Mouse (Mus musculus) cerebellum, postnatal 25 days (tissue): ENCODE data around the gene Sox1.

Experiments used
- DNase-seq, 2 experiments: peaks; one replicate each; pipeline ENCODE4 v3.0.0; 2021; ENCODE audit warnings: mixed read lengths in 2 of 2

The Sox1 gene

GRCm38 (mm10) chr8:12427346-12427745 is 32.3 kb downstream of the Sox1 start:
- no peak for DNase-seq

GRCm38 (mm10) chr8:12427886-12428799 is 33.0 kb downstream of the Sox1 start:
- DNase-seq: no peak

DNA sequence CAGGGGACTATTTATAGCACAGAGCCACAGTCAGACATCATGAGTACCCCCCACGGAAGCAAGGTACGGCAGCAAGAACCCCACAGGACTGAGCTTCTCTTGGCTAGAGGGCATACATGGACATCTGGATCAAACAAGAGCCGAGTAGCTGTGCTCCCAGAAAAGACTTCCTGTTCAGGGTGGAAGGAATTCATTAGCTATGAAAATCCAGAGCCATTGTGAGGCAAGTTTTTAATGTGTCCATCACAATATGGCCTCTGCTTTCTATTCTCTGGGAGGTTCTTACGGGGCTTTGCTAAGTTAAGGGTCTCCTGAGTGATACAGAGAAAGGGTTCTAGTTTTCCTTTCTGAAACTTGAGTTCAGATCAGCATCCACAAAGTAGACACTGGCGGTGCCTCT is 33.8 kb downstream of the Sox1 start:
- DNase-seq: no peak

DNA sequence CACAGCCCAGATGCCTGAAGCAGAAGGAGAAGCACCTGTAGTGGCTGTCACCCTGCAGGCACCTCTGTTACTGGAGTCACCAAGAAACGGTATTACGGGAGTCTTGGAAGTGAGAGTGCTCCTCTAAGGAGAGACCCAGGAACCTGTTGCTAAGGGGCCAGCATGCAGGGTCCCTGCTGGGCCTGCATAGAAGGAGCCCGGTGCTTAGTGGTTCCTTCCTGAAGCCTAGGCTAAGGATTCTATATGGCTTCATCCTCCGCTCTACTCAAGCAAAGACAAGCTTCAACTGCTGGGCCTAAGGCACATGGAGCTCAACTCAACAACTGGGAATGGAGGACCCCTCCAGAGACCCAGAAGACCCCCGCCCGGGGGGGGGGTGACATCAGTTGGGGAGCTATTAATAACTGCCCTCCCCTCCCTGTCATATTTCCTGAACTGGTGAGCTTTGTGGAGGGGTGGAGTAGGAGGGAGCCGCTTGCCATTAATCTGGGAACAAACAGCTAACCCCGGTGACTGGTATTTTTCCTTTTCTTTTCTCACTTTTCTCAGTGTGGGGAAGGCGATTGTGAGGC is 34.6 kb downstream of the Sox1 start:
- DNase-seq: no peak

DNA sequence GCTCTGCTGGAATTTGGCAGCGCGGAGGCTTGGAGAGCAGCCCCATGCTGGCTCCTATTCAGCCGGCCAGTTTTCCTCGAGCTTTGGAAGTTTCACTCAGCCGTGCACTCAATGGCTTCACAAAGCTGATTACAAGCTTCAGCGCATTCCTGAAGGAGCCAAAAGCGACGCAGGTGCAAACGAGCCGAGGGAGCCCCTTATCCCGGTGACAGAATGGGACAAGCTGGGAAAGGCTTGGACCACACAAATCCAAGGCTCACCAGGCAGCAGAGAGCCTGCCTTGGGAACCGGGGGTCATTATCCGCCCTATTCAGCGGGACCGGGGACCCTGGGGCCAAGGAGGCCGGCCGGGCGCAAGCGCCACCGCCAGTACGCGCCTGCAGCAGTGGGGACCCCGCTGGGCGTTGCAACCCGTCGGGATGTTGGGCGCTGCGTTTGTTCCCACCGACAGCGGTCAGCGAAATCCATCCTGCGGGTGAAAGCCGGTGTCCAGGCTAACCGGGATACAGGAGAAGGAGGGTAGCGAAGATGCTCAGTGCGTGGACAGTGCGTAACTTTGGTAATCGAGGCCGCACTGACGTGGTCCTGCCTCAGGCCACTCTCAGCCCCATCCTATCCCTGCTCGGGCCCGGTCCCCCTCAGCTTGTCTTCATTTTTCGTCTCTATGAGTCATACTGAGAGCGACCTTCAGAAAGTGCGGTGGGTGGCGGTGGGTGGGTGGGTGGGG is 35.2 kb downstream of the Sox1 start:
- DNase-seq: peak; percentile 21 to 49

- peak in 1 of 2 experiments; percentile 21 for DNase-seq
Observed at GRCm38 (mm10) chr8:12430900-12431737, 36.0 kb downstream of the Sox1 start.

DNA sequence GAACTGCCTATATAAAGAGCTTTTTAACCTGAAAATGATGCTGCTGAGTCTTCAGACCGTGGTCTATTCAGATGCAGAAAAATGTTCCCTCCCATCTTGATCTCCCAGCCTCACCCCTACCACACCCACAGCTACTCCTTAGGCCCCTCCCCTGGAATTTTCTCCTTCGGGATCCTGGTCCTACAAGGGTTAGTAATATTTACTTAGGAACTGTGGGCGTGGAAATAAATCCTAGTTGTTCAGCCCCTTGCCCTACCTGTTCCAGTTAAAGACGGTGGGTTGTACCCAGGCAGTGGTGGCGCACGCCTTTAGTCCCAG is 36.6 kb downstream of the Sox1 start:
- no peak for DNase-seq

DNA sequence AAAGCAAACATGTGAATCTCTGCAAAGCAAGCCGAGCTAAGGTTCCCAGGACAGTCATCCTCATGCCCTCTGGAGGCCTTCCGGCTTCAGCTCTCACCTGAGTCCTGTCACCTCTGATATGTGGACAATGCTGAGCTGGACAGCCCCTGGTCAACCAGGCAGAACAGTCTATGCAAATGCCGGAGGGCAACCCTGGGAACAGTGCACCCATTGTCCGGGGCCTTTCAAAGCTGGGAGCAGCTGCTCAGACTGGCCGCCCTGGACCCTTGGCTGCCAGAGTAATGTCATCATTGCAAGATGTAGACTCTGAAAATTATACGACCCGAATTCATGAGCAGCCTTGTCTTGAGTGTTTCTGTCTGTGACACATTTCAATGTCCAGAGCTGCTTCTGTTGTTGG is 37.5 kb downstream of the Sox1 start:
- DNase-seq: peak in 1 of 2 experiments; percentile 15

GRCm38 (mm10) chr8:12434771-12435170 is 39.7 kb downstream of the Sox1 start:
- DNase-seq: no peak

DNA sequence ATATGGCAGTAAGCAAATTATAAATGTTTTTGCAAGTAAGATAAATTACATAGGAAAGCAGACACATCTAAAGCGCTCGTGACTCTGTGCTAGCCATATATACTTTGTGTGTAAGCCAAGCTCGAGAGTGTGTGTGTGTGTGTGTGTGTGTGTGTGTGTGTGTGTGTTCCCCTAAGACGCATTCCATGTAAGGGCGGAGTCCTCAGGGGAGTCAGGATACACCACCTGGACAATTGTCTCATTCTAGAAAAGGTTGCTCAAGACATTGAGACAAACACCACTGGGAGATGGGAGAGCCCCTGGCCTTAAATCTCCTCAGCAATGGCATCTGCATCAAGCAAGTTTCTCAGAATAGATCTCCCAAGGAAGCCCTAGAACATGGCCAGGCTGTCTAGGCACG is 42.9 kb downstream of the Sox1 start:
- no peak for DNase-seq

GRCm38 (mm10) chr8:12439044-12439443 is 43.9 kb downstream of the Sox1 start:
- DNase-seq: no peak

GRCm38 (mm10) chr8:12439846-12440245 is 44.8 kb downstream of the Sox1 start:
- no peak for DNase-seq

DNA sequence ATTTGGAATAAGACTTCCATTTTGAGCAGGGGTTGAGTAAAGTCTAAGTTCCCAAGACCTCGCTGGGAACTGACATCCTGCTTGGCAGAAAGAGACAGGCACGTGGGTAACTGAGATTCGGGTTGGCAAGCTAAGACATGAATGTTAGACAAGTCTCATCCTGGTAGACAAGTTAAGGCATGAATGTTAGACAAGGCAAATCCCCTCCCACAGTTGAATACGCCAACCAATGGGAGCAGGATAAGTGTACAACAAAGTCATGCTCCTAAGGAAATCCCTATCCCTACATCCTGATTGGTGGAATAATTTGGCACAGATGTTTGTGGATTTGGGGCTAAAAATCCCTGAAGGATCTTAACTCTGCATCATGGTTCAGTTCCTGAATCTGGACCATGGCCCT is 45.9 kb downstream of the Sox1 start:
- DNase-seq: no peak

- DNase-seq: no peak
Observed at GRCm38 (mm10) chr8:12445258-12445657, 50.2 kb downstream of the Sox1 start.

DNA sequence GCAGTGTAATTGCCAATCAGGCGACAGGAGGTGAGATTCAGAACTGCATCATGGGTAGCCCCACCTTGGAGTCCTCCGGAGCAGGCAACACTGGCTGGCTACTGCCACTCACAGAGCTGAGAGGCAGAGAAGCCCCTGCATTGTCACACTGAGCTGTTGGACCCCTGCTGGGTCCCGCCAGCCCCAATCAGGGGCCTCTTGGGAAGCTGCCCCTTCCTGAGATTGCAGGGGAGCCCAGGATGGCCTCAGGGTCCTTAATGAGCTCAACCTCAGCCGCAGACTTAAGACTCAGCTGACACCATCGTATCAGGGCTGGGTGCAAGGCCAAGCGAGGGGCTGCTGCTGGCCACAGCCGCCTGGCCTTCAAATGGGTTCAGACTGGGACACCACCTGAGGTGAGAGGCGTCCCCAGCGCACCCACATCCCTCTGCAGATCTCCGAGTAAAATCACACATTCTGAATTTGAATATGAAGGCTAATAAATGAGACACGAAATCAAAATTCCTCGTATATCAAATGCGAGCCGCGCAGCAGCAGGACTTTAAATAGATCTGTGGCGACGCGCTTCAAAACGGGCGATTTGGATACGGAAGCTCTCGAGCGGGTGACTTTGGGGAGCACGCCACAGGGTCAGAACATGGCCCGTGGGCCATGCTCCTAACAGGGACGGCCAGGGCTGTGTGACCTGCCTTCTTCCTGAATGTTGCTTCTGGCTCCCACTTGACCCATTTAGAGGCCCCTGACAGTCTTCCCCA is 51.0 kb downstream of the Sox1 start:
- DNase-seq: no peak
